Mouse (Mus musculus): ENCODE results near the gene Gpi1. TPM values are rescaled to one million over a fixed set of nuclear protein-coding genes. Genes with fewer than 3 reads are reported as not detected.
"Not testable (repeated sequence)": the region's sequence is repeated elsewhere in the genome, so short reads cannot be mapped to it uniquely, and the experiment has no call there.

Gpi1 gene
- polyA plus RNA-seq, 1 experiment from 2014 or later: 201 TPM

GRCm38 (mm10) chr7:34183356-34183755 is 46.8 kb downstream of the Gpi1 start:
- H3K36me3 ChIP-seq (ENCODE audit: control insufficient read depth, insufficient read depth): peaks cover 13% of the 10 kb centered on the region
- no peaks in the 10 kb centered on the region for H3K9me3 ChIP-seq (replicated peaks; ENCODE audit: control insufficient read depth, low read length)
- no peak overlapping the region for H3K27ac ChIP-seq (ENCODE audit: low read length)
- 91% methylated on average over 13 of the region's 13 CpGs for WGBS (ENCODE audit: insufficient replicate concordance)
- H3K4me1 ChIP-seq (ENCODE audit: control insufficient read depth, low read depth, low read length): no peaks in the 10 kb centered on the region
- ATAC-seq (ENCODE audit: low read depth): no peak
- H3K9ac ChIP-seq (ENCODE audit: low read depth, low read length): no peak overlapping the region
- no peak overlapping the region for H3K4me2 ChIP-seq (ENCODE audit: low read depth, low read length)
- H3K27me3 ChIP-seq (ENCODE audit: control insufficient read depth, insufficient read depth, low read depth, low read length): no peaks in the 10 kb centered on the region
- H3K4me3 ChIP-seq (ENCODE audit: low read depth, low read length): no peak overlapping the region

- not testable (repeated sequence) for H3K9ac ChIP-seq (ENCODE audit: low read depth, low read length); ATAC-seq (ENCODE audit: low read depth); H3K36me3 ChIP-seq (ENCODE audit: control insufficient read depth, insufficient read depth); H3K4me1 ChIP-seq (ENCODE audit: control insufficient read depth, low read depth, low read length); H3K4me3 ChIP-seq (ENCODE audit: low read depth, low read length); H3K4me2 ChIP-seq (ENCODE audit: low read depth, low read length); H3K27ac ChIP-seq (ENCODE audit: low read length); H3K9me3 ChIP-seq (replicated peaks; ENCODE audit: control insufficient read depth, low read length); H3K27me3 ChIP-seq (ENCODE audit: control insufficient read depth, insufficient read depth, low read depth, low read length)
- 72% methylated on average over 6 of the region's 6 CpGs for WGBS (ENCODE audit: insufficient replicate concordance)
Observed at GRCm38 (mm10) chr7:34176241-34176640, 53.9 kb downstream of the Gpi1 start.

- Histone ChIP-seq H3K9me3 (replicated peaks; ENCODE audit: control insufficient read depth, low read length) (no peaks in the 10 kb centered on the region), H3K27ac (ENCODE audit: low read length) (no peak overlapping the region), H3K27me3 (ENCODE audit: control insufficient read depth, insufficient read depth, low read depth, low read length) (no peaks in the 10 kb centered on the region), H3K4me1 (ENCODE audit: control insufficient read depth, low read depth, low read length) (peaks cover 6% of the 10 kb centered on the region), H3K36me3 (ENCODE audit: control insufficient read depth, insufficient read depth) (no peaks in the 10 kb centered on the region), H3K4me3 (ENCODE audit: low read depth, low read length) (no peak overlapping the region), H3K4me2 (ENCODE audit: low read depth, low read length) (no peak overlapping the region), H3K9ac (ENCODE audit: low read depth, low read length) (no peak overlapping the region)
- ATAC-seq (ENCODE audit: low read depth): no peak
- WGBS (ENCODE audit: insufficient replicate concordance): 75% methylated on average over 1 of the region's 1 CpGs
Observed at GRCm38 (mm10) chr7:34172251-34172650, 57.9 kb downstream of the Gpi1 start.

- ATAC-seq (ENCODE audit: low read depth): no peak
- Histone ChIP-seq H3K27me3 (ENCODE audit: control insufficient read depth, insufficient read depth, low read depth, low read length) (no peaks in the 10 kb centered on the region), H3K27ac (ENCODE audit: low read length) (no peak within 1 kb of the TSS), H3K4me1 (ENCODE audit: control insufficient read depth, low read depth, low read length) (peaks cover 14% of the 10 kb centered on the region), H3K9me3 (replicated peaks; ENCODE audit: control insufficient read depth, low read length) (no peaks in the 10 kb centered on the region), H3K9ac (ENCODE audit: low read depth, low read length) (peak within 1 kb of the TSS; percentile 98), H3K4me3 (ENCODE audit: low read depth, low read length) (peak within 1 kb of the TSS; percentile 99), H3K36me3 (ENCODE audit: control insufficient read depth, insufficient read depth) (peaks cover 9% of the 10 kb centered on the region), H3K4me2 (ENCODE audit: low read depth, low read length) (peak within 1 kb of the TSS; percentile 89)
- WGBS (ENCODE audit: insufficient replicate concordance): 69% methylated on average over 3 of the region's 3 CpGs
Observed at GRCm38 (mm10) chr7:34169454-34169853, 60.7 kb downstream of the Gpi1 start, which contains the start of gene Uba2. Gene Uba2 (minus strand): TSS chr7:34169599.

GRCm38 (mm10) chr7:34168470-34169251 is 61.5 kb downstream of the Gpi1 start:
- WGBS (ENCODE audit: insufficient replicate concordance): 10% methylated on average over 30 of the region's 30 CpGs
- peaks cover 14% of the 10 kb centered on the region for H3K4me1 ChIP-seq (ENCODE audit: control insufficient read depth, low read depth, low read length)
- peak overlapping the region; percentile 89 for H3K4me2 ChIP-seq (ENCODE audit: low read depth, low read length)
- peak overlapping the region; percentile 85 for H3K27ac ChIP-seq (ENCODE audit: low read length)
- no peaks in the 10 kb centered on the region for H3K27me3 ChIP-seq (ENCODE audit: control insufficient read depth, insufficient read depth, low read depth, low read length)
- peak overlapping the region; percentile 98 for H3K9ac ChIP-seq (ENCODE audit: low read depth, low read length)
- peak; percentile 97 for ATAC-seq (ENCODE audit: low read depth)
- peaks cover 15% of the 10 kb centered on the region for H3K36me3 ChIP-seq (ENCODE audit: control insufficient read depth, insufficient read depth)
- H3K4me3 ChIP-seq (ENCODE audit: low read depth, low read length): peak overlapping the region; percentile 99
- H3K9me3 ChIP-seq (replicated peaks; ENCODE audit: control insufficient read depth, low read length): no peaks in the 10 kb centered on the region

GRCm38 (mm10) chr7:34167766-34168469 is 62.2 kb downstream of the Gpi1 start:
- peak overlapping the region; percentile 98 for H3K9ac ChIP-seq (ENCODE audit: low read depth, low read length)
- H3K4me3 ChIP-seq (ENCODE audit: low read depth, low read length): peak overlapping the region; percentile 99
- peak; percentile 75 for ATAC-seq (ENCODE audit: low read depth)
- no peaks in the 10 kb centered on the region for H3K9me3 ChIP-seq (replicated peaks; ENCODE audit: control insufficient read depth, low read length)
- H3K4me1 ChIP-seq (ENCODE audit: control insufficient read depth, low read depth, low read length): peaks cover 14% of the 10 kb centered on the region
- H3K4me2 ChIP-seq (ENCODE audit: low read depth, low read length): peak overlapping the region; percentile 89
- H3K27ac ChIP-seq (ENCODE audit: low read length): peak overlapping the region; percentile 85
- H3K27me3 ChIP-seq (ENCODE audit: control insufficient read depth, insufficient read depth, low read depth, low read length): no peaks in the 10 kb centered on the region
- under 1% methylated on average over 54 of the region's 54 CpGs for WGBS (ENCODE audit: insufficient replicate concordance)
- peaks cover 22% of the 10 kb centered on the region for H3K36me3 ChIP-seq (ENCODE audit: control insufficient read depth, insufficient read depth)

- H3K4me2 ChIP-seq (ENCODE audit: low read depth, low read length): peak overlapping the region; percentile 36
Observed at GRCm38 (mm10) chr7:34166850-34167249, 63.3 kb downstream of the Gpi1 start.

GRCm38 (mm10) chr7:34165999-34166398 is 64.1 kb downstream of the Gpi1 start:
- H3K9ac ChIP-seq (ENCODE audit: low read depth, low read length): no peak overlapping the region
- no peak overlapping the region for H3K4me3 ChIP-seq (ENCODE audit: low read depth, low read length)
- H3K9me3 ChIP-seq (replicated peaks; ENCODE audit: control insufficient read depth, low read length): no peaks in the 10 kb centered on the region
- ATAC-seq (ENCODE audit: low read depth): no peak
- peaks cover 42% of the 10 kb centered on the region for H3K36me3 ChIP-seq (ENCODE audit: control insufficient read depth, insufficient read depth)
- H3K27ac ChIP-seq (ENCODE audit: low read length): no peak overlapping the region
- WGBS (ENCODE audit: insufficient replicate concordance): 64% methylated on average over 3 of the region's 3 CpGs
- no peaks in the 10 kb centered on the region for H3K27me3 ChIP-seq (ENCODE audit: control insufficient read depth, insufficient read depth, low read depth, low read length)
- peaks cover 14% of the 10 kb centered on the region for H3K4me1 ChIP-seq (ENCODE audit: control insufficient read depth, low read depth, low read length)
- H3K4me2 ChIP-seq (ENCODE audit: low read depth, low read length): 0 out of 2 replicates have a peak overlapping the region, but pooled peaks have one; percentile 36

More at GRCm38 (mm10) chr7:34166850-34167249, 63.3 kb downstream of the Gpi1 start:
- Histone ChIP-seq H3K27me3 (ENCODE audit: control insufficient read depth, insufficient read depth, low read depth, low read length) (no peaks in the 10 kb centered on the region), H3K27ac (ENCODE audit: low read length) (no peak overlapping the region), H3K4me3 (ENCODE audit: low read depth, low read length) (peak overlapping the region; percentile 2; the same call in 1 of the 2 replicates), H3K36me3 (ENCODE audit: control insufficient read depth, insufficient read depth) (peaks cover 33% of the 10 kb centered on the region), H3K4me1 (ENCODE audit: control insufficient read depth, low read depth, low read length) (peaks cover 14% of the 10 kb centered on the region), H3K9me3 (replicated peaks; ENCODE audit: control insufficient read depth, low read length) (no peaks in the 10 kb centered on the region), H3K9ac (ENCODE audit: low read depth, low read length) (no peak overlapping the region)
- ATAC-seq (ENCODE audit: low read depth): no peak
- WGBS (ENCODE audit: insufficient replicate concordance): 41% methylated on average over 4 of the region's 4 CpGs

- Histone ChIP-seq H3K4me1 (ENCODE audit: control insufficient read depth, low read depth, low read length) (peaks cover 14% of the 10 kb centered on the region), H3K9ac (ENCODE audit: low read depth, low read length) (no peak overlapping the region), H3K4me3 (ENCODE audit: low read depth, low read length) (no peak overlapping the region), H3K9me3 (replicated peaks; ENCODE audit: control insufficient read depth, low read length) (no peaks in the 10 kb centered on the region), H3K27ac (ENCODE audit: low read length) (no peak overlapping the region), H3K27me3 (ENCODE audit: control insufficient read depth, insufficient read depth, low read depth, low read length) (no peaks in the 10 kb centered on the region), H3K4me2 (ENCODE audit: low read depth, low read length) (no peak overlapping the region), H3K36me3 (ENCODE audit: control insufficient read depth, insufficient read depth) (peaks cover 54% of the 10 kb centered on the region)
- 87% methylated on average over 7 of the region's 7 CpGs for WGBS (ENCODE audit: insufficient replicate concordance)
- no peak for ATAC-seq (ENCODE audit: low read depth)
Observed at GRCm38 (mm10) chr7:34164671-34165070, 65.5 kb downstream of the Gpi1 start.

Measured in liver, embryonic 16.5 days (tissue).